Mouse (Mus musculus): ENCODE data around the gene Pcare. TPM values are rescaled to one million over a fixed set of nuclear protein-coding genes. Genes with fewer than 3 reads are reported as not detected.

The Pcare gene
- polyA plus RNA-seq, 1 experiment from 2014 or later = not detected

Other genes with a start within 250 kb of the Pcare start
- 5.8 and 7.6 TPM in 2 replicates for gene Ndc80, start 226.0 kb downstream of the Pcare start, polyA plus RNA-seq (2014; fragmentation: Nextera tagmentation; extraction: Ambion mirVana)
- 1.6 and 1.7 TPM in 2 replicates for gene Spdya, start 200.8 kb downstream of the Pcare start, polyA plus RNA-seq (2014; fragmentation: Nextera tagmentation; extraction: Ambion mirVana)
- gene Wdr43, start 137.0 kb downstream of the Pcare start, polyA plus RNA-seq (2014; fragmentation: Nextera tagmentation; extraction: Ambion mirVana) = 50.3 and 50.9 TPM in 2 replicates
- 1.0 TPM in 2 replicates for gene Togaram2, start 79.6 kb downstream of the Pcare start, polyA plus RNA-seq (2014; fragmentation: Nextera tagmentation; extraction: Ambion mirVana)
- gene Clip4, start 15.6 kb upstream of the Pcare start, polyA plus RNA-seq (2014; fragmentation: Nextera tagmentation; extraction: Ambion mirVana) = 15.8 and 17.0 TPM in 2 replicates

Measured in hindbrain, embryonic 14.5 days (tissue).